Comparison of ENCODE assay signal across 7 mouse cellular contexts in genomic region chr12:112877607-112878020, GRCm38 (mm10). TPM values are rescaled to one million over a fixed set of nuclear protein-coding genes. Genes with fewer than 3 reads are reported as not detected.
A peak's percentile ranks its signal among the peaks of the same experiment; 100 is the strongest.
DNase-seq lines count a peak whose midpoint lies in the region; ATAC-seq and TF ChIP-seq lines count a peak whose summit lies in the region.

No protein-coding gene starts in this region.

- H3K4me1 ChIP-seq in testis, adult 2 months (ENCODE audit: control insufficient read depth, insufficient read depth, low read length), result peaks cover 15% of the 10 kb centered on the region
- H3K4me1 ChIP-seq in forebrain, postnatal 0 days (ENCODE audit: insufficient read depth), result 0 out of 2 replicates have a peak, but pooled peaks cover 3% of the 10 kb centered on the region
- peaks cover 25% of the 10 kb centered on the region for H3K4me1 ChIP-seq in liver, embryonic 12.5 days
- peaks cover 38% of the 10 kb centered on the region for H3K4me1 ChIP-seq in stomach, embryonic 16.5 days (ENCODE audit: control insufficient read depth, insufficient read depth, low read length)

- H3K36me3 ChIP-seq in testis, adult 2 months (ENCODE audit: control insufficient read depth, insufficient read depth, low read length), result no peaks in the 10 kb centered on the region
- no peaks in the 10 kb centered on the region for H3K36me3 ChIP-seq in forebrain, postnatal 0 days (ENCODE audit: insufficient read depth)
- H3K36me3 ChIP-seq in liver, embryonic 12.5 days, result no peaks in the 10 kb centered on the region
- H3K36me3 ChIP-seq in stomach, embryonic 16.5 days (ENCODE audit: control insufficient read depth, insufficient read depth, low read length), result no peaks in the 10 kb centered on the region

- peaks cover 2% of the 10 kb centered on the region; the same call in 1 of the 2 replicates for H3K27me3 ChIP-seq in testis, adult 2 months (ENCODE audit: control insufficient read depth, insufficient read depth, low read length)
- H3K27me3 ChIP-seq in forebrain, postnatal 0 days (ENCODE audit: insufficient read depth, low read length), result peaks cover 60% of the 10 kb centered on the region
- peaks cover 82% of the 10 kb centered on the region for H3K27me3 ChIP-seq in liver, embryonic 12.5 days (replicated peaks)
- peaks cover 57% of the 10 kb centered on the region for H3K27me3 ChIP-seq in stomach, embryonic 16.5 days (ENCODE audit: control insufficient read depth, insufficient read depth, low read length)

- peak overlapping the region; percentile 54 for H3K4me2 ChIP-seq in forebrain, postnatal 0 days (ENCODE audit: low read depth)
- peak overlapping the region; percentile 59 for H3K4me2 ChIP-seq in liver, embryonic 12.5 days
- H3K4me2 ChIP-seq in stomach, embryonic 16.5 days (ENCODE audit: low read depth, low read length), result peak overlapping the region; percentile 86

- no peak for TF ChIP-seq POLR2A in testis, adult 2 months (IDR thresholded peaks at IDR 0.05; ENCODE audit: control insufficient read depth, low read depth, low read length)

- 0 out of 2 replicates have a peak overlapping the region, but pooled peaks have one; percentile 35 for H3K9ac ChIP-seq in forebrain, postnatal 0 days
- H3K9ac ChIP-seq in liver, embryonic 12.5 days, result no peak overlapping the region
- H3K9ac ChIP-seq in stomach, embryonic 16.5 days (ENCODE audit: low read length), result peak overlapping the region; percentile 63

- no peak for ATAC-seq in forebrain, postnatal 0 days
- no peak for ATAC-seq in liver, embryonic 12.5 days
- ATAC-seq in stomach, embryonic 16.5 days (ENCODE audit: insufficient read depth, low FRiP score), result peak; percentile 71; the same call in 1 of the 2 replicates
- ATAC-seq in activated CD4-positive, CD25-positive, alpha-beta regulatory T cell, adult 4 months, result no peak

- WGBS in forebrain, postnatal 0 days, result 4% methylated on average over 36 of the region's 37 CpGs
- WGBS in liver, embryonic 12.5 days (ENCODE audit: insufficient replicate concordance), result 2% methylated on average over 35 of the region's 37 CpGs
- WGBS in stomach, embryonic 16.5 days, result 1% methylated on average over 37 of the region's 37 CpGs

- TF ChIP-seq CTCF in testis, adult 2 months (IDR thresholded peaks at IDR 0.05; ENCODE audit: control insufficient read depth, insufficient read depth, insufficient replicate concordance, low read depth, low read length), result no peak
- TF ChIP-seq CTCF in forebrain, postnatal 0 days (IDR thresholded peaks at IDR 0.05; ENCODE audit: low read depth), result no peak

- H3K4me3 ChIP-seq in testis, adult 2 months (ENCODE audit: control insufficient read depth, low read depth, low read length), result peak overlapping the region; percentile 79
- H3K4me3 ChIP-seq in forebrain, postnatal 0 days (ENCODE audit: low read depth, low read length), result peak overlapping the region; percentile 33
- H3K4me3 ChIP-seq in liver, embryonic 12.5 days, result peak overlapping the region; percentile 24
- peak overlapping the region; percentile 45 for H3K4me3 ChIP-seq in stomach, embryonic 16.5 days (replicated peaks; ENCODE audit: low read length)

- no peak for DNase-seq in testis, postnatal 14 days (ENCODE audit: low spot score)
- DNase-seq in forebrain, postnatal 0 days, result no peak
- DNase-seq in layer of hippocampus, postnatal 36 days, result no peak

- no peaks in the 10 kb centered on the region for H3K9me3 ChIP-seq in forebrain, postnatal 0 days (ENCODE audit: low read length)
- no peaks in the 10 kb centered on the region for H3K9me3 ChIP-seq in liver, embryonic 12.5 days (replicated peaks)
- H3K9me3 ChIP-seq in stomach, embryonic 16.5 days (replicated peaks; ENCODE audit: control insufficient read depth, low read length), result no peaks in the 10 kb centered on the region

- H3K27ac ChIP-seq in testis, adult 2 months (ENCODE audit: control insufficient read depth, insufficient read depth, low read depth, low read length), result no peak overlapping the region
- H3K27ac ChIP-seq in forebrain, postnatal 0 days (ENCODE audit: low read depth, low read length), result no peak overlapping the region
- no peak overlapping the region for H3K27ac ChIP-seq in liver, embryonic 12.5 days
- peak overlapping the region; percentile 73 for H3K27ac ChIP-seq in stomach, embryonic 16.5 days (ENCODE audit: low read length)

RNA-seq across cellular contexts. Expression of gene Gpr132, which starts 9.6 kb away (rescaled TPM):
- 1.7 and 1.9 TPM in 2 replicates for polyA plus RNA-seq in testis, adult 2 months (2012; rRNA removed)
- 0.10 TPM in 1 of 2 replicates, not detected in the other for total RNA-seq in forebrain, postnatal 0 days (2014; rRNA removed)
- polyA plus RNA-seq in forebrain, postnatal 0 days (2015; fragmentation: Nextera tagmentation; extraction: Ambion mirVana), result not detected in 2 replicates
- 0.32 and 0.61 TPM in 2 replicates for polyA plus RNA-seq in liver, embryonic 12.5 days (2016; fragmentation: Nextera tagmentation; extraction: Ambion mirVana)
- 0.15 and 0.22 TPM in 2 replicates for polyA plus RNA-seq in stomach, embryonic 16.5 days (2015; fragmentation: Nextera tagmentation; extraction: Ambion mirVana)
- not detected for total RNA-seq in layer of hippocampus, postnatal 36 days (2021)
- polyA plus RNA-seq in activated CD4-positive, CD25-positive, alpha-beta regulatory T cell, adult 4 months (2017; shearing (Covaris generic)), result 10 to 100 TPM; 65.9 to 77.3 TPM

RNA-seq across cellular contexts. Expression of gene Cdca4, which starts 48.4 kb away (rescaled TPM):
- 23.7 and 23.9 TPM in 2 replicates for polyA plus RNA-seq in testis, adult 2 months (2012; rRNA removed)
- 28.8 and 31.3 TPM in 2 replicates for total RNA-seq in forebrain, postnatal 0 days (2014; rRNA removed)
- 29.7 and 33.0 TPM in 2 replicates for polyA plus RNA-seq in forebrain, postnatal 0 days (2015; fragmentation: Nextera tagmentation; extraction: Ambion mirVana)
- 82.0 and 86.0 TPM in 2 replicates for polyA plus RNA-seq in liver, embryonic 12.5 days (2016; fragmentation: Nextera tagmentation; extraction: Ambion mirVana)
- 87.7 and 87.9 TPM in 2 replicates for polyA plus RNA-seq in stomach, embryonic 16.5 days (2015; fragmentation: Nextera tagmentation; extraction: Ambion mirVana)
- total RNA-seq in layer of hippocampus, postnatal 36 days (2021), result 1 to 10 TPM; 7.8 to 8.1 TPM
- 10 to 100 TPM; 63.6 to 87.5 TPM for polyA plus RNA-seq in activated CD4-positive, CD25-positive, alpha-beta regulatory T cell, adult 4 months (2017; shearing (Covaris generic))

RNA-seq across cellular contexts. Expression of gene Jag2, which starts 52.0 kb away (rescaled TPM):
- polyA plus RNA-seq in testis, adult 2 months (2012; rRNA removed), result 9.4 and 10.9 TPM in 2 replicates
- total RNA-seq in forebrain, postnatal 0 days (2014; rRNA removed), result 66.9 and 69.4 TPM in 2 replicates
- polyA plus RNA-seq in forebrain, postnatal 0 days (2015; fragmentation: Nextera tagmentation; extraction: Ambion mirVana), result 5.5 and 7.9 TPM in 2 replicates
- 0.57 and 0.64 TPM in 2 replicates for polyA plus RNA-seq in liver, embryonic 12.5 days (2016; fragmentation: Nextera tagmentation; extraction: Ambion mirVana)
- 5.1 and 6.4 TPM in 2 replicates for polyA plus RNA-seq in stomach, embryonic 16.5 days (2015; fragmentation: Nextera tagmentation; extraction: Ambion mirVana)
- 10 to 100 TPM; 43.8 to 45.6 TPM for total RNA-seq in layer of hippocampus, postnatal 36 days (2021)
- polyA plus RNA-seq in activated CD4-positive, CD25-positive, alpha-beta regulatory T cell, adult 4 months (2017; shearing (Covaris generic)), result under 1 TPM in 1 of 2 experiments, not detected in 1; 0.74 TPM

Comparison
In these comparisons a context has a peak if more than half of its experiments do, and no peak if none do; other contexts are left out.
1. H3K4me3 ChIP-seq: peak in every context shown above with its lines; median percentile 79 in testis, adult 2 months; 45 in stomach, embryonic 16.5 days; 33 in forebrain, postnatal 0 days; 24 in liver, embryonic 12.5 days.
2. RNA of gene Gpr132, which starts 9.6 kb away (polyA plus RNA-seq): 65.9 to 77.3 TPM in activated CD4-positive, CD25-positive, alpha-beta regulatory T cell, adult 4 months; 1.7 to 1.9 TPM in testis, adult 2 months, 0.32 to 0.61 TPM in liver, embryonic 12.5 days, 0.15 to 0.22 TPM in stomach, embryonic 16.5 days and not detected in forebrain, postnatal 0 days; every median in the first group is over 10 times any median in the second.
3. Peak in every context shown above with its lines, with median percentiles within 50 percentile points of each other: H3K4me2 ChIP-seq.